Mouse (Mus musculus): ENCODE data around the gene Btbd7. TPM values are rescaled to one million over a fixed set of nuclear protein-coding genes. Genes with fewer than 3 reads are reported as not detected.

The Btbd7 gene
- polyA plus RNA-seq, 1 experiment = 6.9 TPM

- no peak for TF ChIP-seq TCF12 (IDR thresholded peaks at IDR 0.05; ENCODE audit: insufficient read depth, poor library complexity, severe bottlenecking)
- no peak for TF ChIP-seq MYOG (IDR thresholded peaks at IDR 0.05; ENCODE audit: control insufficient read depth in 1 of 3, insufficient read depth in 1 of 3, insufficient read length in 2 of 3, low read depth in 2 of 3)
- TF ChIP-seq MYOD1 (IDR thresholded peaks at IDR 0.05; ENCODE audit: control insufficient read depth in 1 of 3, insufficient read length in 2 of 3, low read depth in 2 of 3) = no peak
- no peak for TF ChIP-seq E2F4 (IDR thresholded peaks at IDR 0.05; ENCODE audit: insufficient read depth)
- no peak for TF ChIP-seq MAX (IDR thresholded peaks at IDR 0.05; ENCODE audit: low read depth)
- no peak for TF ChIP-seq SRF (IDR thresholded peaks at IDR 0.05; ENCODE audit: control insufficient read depth, insufficient read length, low read depth)
- TF ChIP-seq CEBPB (IDR thresholded peaks at IDR 0.05; ENCODE audit: insufficient read depth, poor library complexity, severe bottlenecking) = no peak
- no peak for TF ChIP-seq POLR2AphosphoS2 (IDR thresholded peaks at IDR 0.05; ENCODE audit: insufficient read length, low read depth)
- no peak for TF ChIP-seq REST (IDR thresholded peaks at IDR 0.05; ENCODE audit: insufficient read depth, insufficient read length)
- TF ChIP-seq TCF3 (IDR thresholded peaks at IDR 0.05; ENCODE audit: insufficient read length, low read depth) = no peak
- H3K79me2 ChIP-seq (ENCODE audit: control insufficient read depth, insufficient read depth) = no peaks in the 10 kb centered on the region
- no peak overlapping the region for H3K4me3 ChIP-seq
- H3K27me3 ChIP-seq (ENCODE audit: control insufficient read depth, insufficient read depth, insufficient read length) = no peaks in the 10 kb centered on the region
- H3K36me3 ChIP-seq (ENCODE audit: control insufficient read depth, insufficient read depth) = peaks cover 10% of the 10 kb centered on the region
- H3K4me2 ChIP-seq (ENCODE audit: low read depth) = no peak overlapping the region
- H3ac ChIP-seq (ENCODE audit: control insufficient read depth, insufficient read length) = no peak overlapping the region
These were observed 100.1 kb downstream of the Btbd7 start for GRCm38 (mm10) chr12:102778151-102778550.

- Histone ChIP-seq H3K4me3 (no peak overlapping the region), H3K27me3 (ENCODE audit: control insufficient read depth, insufficient read depth, insufficient read length) (no peaks in the 10 kb centered on the region), H3K36me3 (ENCODE audit: control insufficient read depth, insufficient read depth) (peaks cover 10% of the 10 kb centered on the region), H3K4me2 (ENCODE audit: low read depth) (no peak overlapping the region), H3ac (ENCODE audit: control insufficient read depth, insufficient read length) (no peak overlapping the region), H3K79me2 (ENCODE audit: control insufficient read depth, insufficient read depth) (no peaks in the 10 kb centered on the region)
- TF ChIP-seq TCF12 (IDR thresholded peaks at IDR 0.05; ENCODE audit: insufficient read depth, poor library complexity, severe bottlenecking) = no peak
- no peak for TF ChIP-seq CEBPB (IDR thresholded peaks at IDR 0.05; ENCODE audit: insufficient read depth, poor library complexity, severe bottlenecking)
- no peak for TF ChIP-seq MYOD1 (IDR thresholded peaks at IDR 0.05; ENCODE audit: control insufficient read depth in 1 of 3, insufficient read length in 2 of 3, low read depth in 2 of 3)
- no peak for TF ChIP-seq REST (IDR thresholded peaks at IDR 0.05; ENCODE audit: insufficient read depth, insufficient read length)
- no peak for TF ChIP-seq SRF (IDR thresholded peaks at IDR 0.05; ENCODE audit: control insufficient read depth, insufficient read length, low read depth)
- no peak for TF ChIP-seq POLR2A (IDR thresholded peaks at IDR 0.05; ENCODE audit: insufficient read length, low read depth)
- no peak for TF ChIP-seq MAX (IDR thresholded peaks at IDR 0.05; ENCODE audit: low read depth)
- no peak for TF ChIP-seq TCF3 (IDR thresholded peaks at IDR 0.05; ENCODE audit: insufficient read length, low read depth)
- no peak for TF ChIP-seq USF1 (IDR thresholded peaks at IDR 0.05; ENCODE audit: low read depth)
- no peak for TF ChIP-seq MYOG (IDR thresholded peaks at IDR 0.05; ENCODE audit: control insufficient read depth in 1 of 3, insufficient read depth in 1 of 3, insufficient read length in 2 of 3, low read depth in 2 of 3)
- no peak for TF ChIP-seq E2F4 (IDR thresholded peaks at IDR 0.05; ENCODE audit: insufficient read depth)
- no peak for TF ChIP-seq POLR2AphosphoS2 (IDR thresholded peaks at IDR 0.05; ENCODE audit: insufficient read length, low read depth)
These were observed 102.2 kb downstream of the Btbd7 start for GRCm38 (mm10) chr12:102776035-102776434.

GRCm38 (mm10) chr12:102772676-102773075, 105.6 kb downstream of the Btbd7 start:
- no peak for TF ChIP-seq POLR2A (IDR thresholded peaks at IDR 0.05; ENCODE audit: insufficient read length, low read depth)
- TF ChIP-seq REST (IDR thresholded peaks at IDR 0.05; ENCODE audit: insufficient read depth, insufficient read length) = no peak
- no peak for TF ChIP-seq E2F4 (IDR thresholded peaks at IDR 0.05; ENCODE audit: insufficient read depth)
- no peak for TF ChIP-seq POLR2AphosphoS2 (IDR thresholded peaks at IDR 0.05; ENCODE audit: insufficient read length, low read depth)
- no peak for TF ChIP-seq CEBPB (IDR thresholded peaks at IDR 0.05; ENCODE audit: insufficient read depth, poor library complexity, severe bottlenecking)
- TF ChIP-seq TCF12 (IDR thresholded peaks at IDR 0.05; ENCODE audit: insufficient read depth, poor library complexity, severe bottlenecking) = no peak
- no peak for TF ChIP-seq TCF3 (IDR thresholded peaks at IDR 0.05; ENCODE audit: insufficient read length, low read depth)
- TF ChIP-seq SRF (IDR thresholded peaks at IDR 0.05; ENCODE audit: control insufficient read depth, insufficient read length, low read depth) = no peak
- TF ChIP-seq MYOG (IDR thresholded peaks at IDR 0.05; ENCODE audit: control insufficient read depth in 1 of 3, insufficient read depth in 1 of 3, insufficient read length in 2 of 3, low read depth in 2 of 3) = no peak
- Histone ChIP-seq H3K27me3 (ENCODE audit: control insufficient read depth, insufficient read depth, insufficient read length) (no peaks in the 10 kb centered on the region), H3ac (ENCODE audit: control insufficient read depth, insufficient read length) (no peak overlapping the region), H3K4me3 (no peak overlapping the region), H3K4me2 (ENCODE audit: low read depth) (no peak overlapping the region), H3K79me2 (ENCODE audit: control insufficient read depth, insufficient read depth) (no peaks in the 10 kb centered on the region), H3K36me3 (ENCODE audit: control insufficient read depth, insufficient read depth) (peaks cover 14% of the 10 kb centered on the region)

DNA sequence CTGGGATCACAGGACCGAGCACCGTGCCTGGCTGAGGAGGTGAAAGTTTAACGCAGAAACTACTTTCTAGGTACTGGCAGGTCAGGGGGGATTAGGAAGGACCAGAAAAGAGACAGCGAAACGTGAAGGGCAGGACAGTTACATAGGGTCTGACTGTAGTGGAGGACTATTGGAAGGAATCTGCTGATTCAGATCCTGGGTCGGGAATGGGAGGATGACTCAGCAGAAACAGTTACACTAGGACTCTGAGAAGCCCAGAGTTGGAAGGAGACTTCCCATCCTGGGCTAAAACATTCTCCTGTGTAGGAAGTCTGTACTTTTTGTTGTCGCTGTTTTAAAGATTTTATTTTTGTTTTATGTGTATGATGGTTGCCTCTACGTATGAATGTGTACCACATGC, 106.7 kb downstream of the Btbd7 start:
- Histone ChIP-seq H3K36me3 (ENCODE audit: control insufficient read depth, insufficient read depth) (peaks cover 17% of the 10 kb centered on the region), H3K27me3 (ENCODE audit: control insufficient read depth, insufficient read depth, insufficient read length) (no peaks in the 10 kb centered on the region), H3ac (ENCODE audit: control insufficient read depth, insufficient read length) (no peak overlapping the region), H3K4me3 (no peak overlapping the region), H3K4me2 (ENCODE audit: low read depth) (no peak overlapping the region), H3K79me2 (ENCODE audit: control insufficient read depth, insufficient read depth) (no peaks in the 10 kb centered on the region)
- TF ChIP-seq TCF3 (IDR thresholded peaks at IDR 0.05; ENCODE audit: insufficient read length, low read depth) (no peak), TCF12 (IDR thresholded peaks at IDR 0.05; ENCODE audit: insufficient read depth, poor library complexity, severe bottlenecking) (no peak), MYOD1 (IDR thresholded peaks at IDR 0.05; ENCODE audit: control insufficient read depth in 1 of 3, insufficient read length in 2 of 3, low read depth in 2 of 3) (no peak), MAX (IDR thresholded peaks at IDR 0.05; ENCODE audit: low read depth) (no peak), E2F4 (IDR thresholded peaks at IDR 0.05; ENCODE audit: insufficient read depth) (no peak)

DNA sequence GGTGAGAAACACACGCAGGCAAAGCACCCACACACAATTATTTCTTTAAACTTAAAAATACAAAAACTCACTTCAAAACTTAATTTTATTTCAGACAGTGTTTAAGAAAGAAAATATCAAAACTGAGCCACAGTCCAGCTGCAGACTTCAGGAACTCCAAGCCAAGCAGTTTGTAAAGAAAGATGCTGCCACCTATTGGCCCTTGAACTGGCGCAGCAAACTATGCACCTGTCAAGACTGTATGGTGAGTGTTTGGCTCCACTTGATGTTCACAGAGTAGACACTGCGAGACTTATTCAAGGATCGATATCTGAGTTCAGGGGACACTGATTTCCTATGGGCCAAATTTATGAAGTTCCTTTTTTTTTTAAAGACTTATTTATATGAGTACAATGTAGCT, 109.3 kb downstream of the Btbd7 start:
- Histone ChIP-seq H3K4me2 (ENCODE audit: low read depth) (no peak overlapping the region), H3K27me3 (ENCODE audit: control insufficient read depth, insufficient read depth, insufficient read length) (no peaks in the 10 kb centered on the region), H3K36me3 (ENCODE audit: control insufficient read depth, insufficient read depth) (peaks cover 25% of the 10 kb centered on the region), H3K4me3 (no peak overlapping the region), H3K79me2 (ENCODE audit: control insufficient read depth, insufficient read depth) (no peaks in the 10 kb centered on the region), H3ac (ENCODE audit: control insufficient read depth, insufficient read length) (no peak overlapping the region)
- TF ChIP-seq MYOD1 (IDR thresholded peaks at IDR 0.05; ENCODE audit: control insufficient read depth in 1 of 3, insufficient read length in 2 of 3, low read depth in 2 of 3) (no peak), MAX (IDR thresholded peaks at IDR 0.05; ENCODE audit: low read depth) (no peak), CEBPB (IDR thresholded peaks at IDR 0.05; ENCODE audit: insufficient read depth, poor library complexity, severe bottlenecking) (no peak), E2F4 (IDR thresholded peaks at IDR 0.05; ENCODE audit: insufficient read depth) (no peak), TCF12 (IDR thresholded peaks at IDR 0.05; ENCODE audit: insufficient read depth, poor library complexity, severe bottlenecking) (no peak), TCF3 (IDR thresholded peaks at IDR 0.05; ENCODE audit: insufficient read length, low read depth) (no peak), USF1 (IDR thresholded peaks at IDR 0.05; ENCODE audit: low read depth) (no peak), SRF (IDR thresholded peaks at IDR 0.05; ENCODE audit: control insufficient read depth, insufficient read length, low read depth) (no peak), POLR2A (IDR thresholded peaks at IDR 0.05; ENCODE audit: insufficient read length, low read depth) (no peak), POLR2AphosphoS2 (IDR thresholded peaks at IDR 0.05; ENCODE audit: insufficient read length, low read depth) (no peak), REST (IDR thresholded peaks at IDR 0.05; ENCODE audit: insufficient read depth, insufficient read length) (no peak), MYOG (IDR thresholded peaks at IDR 0.05; ENCODE audit: control insufficient read depth in 1 of 3, insufficient read depth in 1 of 3, insufficient read length in 2 of 3, low read depth in 2 of 3) (no peak)
